Mouse (Mus musculus) thymus, postnatal 0 days (tissue): ENCODE data around the gene Plcg2. TPM values are rescaled to one million over a fixed set of nuclear protein-coding genes. Genes with fewer than 3 reads are reported as not detected.

Experiments used
- DNase-seq: peaks from one replicate; pipeline ENCODE4 v3.0.0-alpha.2; 2015; ENCODE audit warnings: low spot score
- polyA plus RNA-seq: library from polyadenylated mRNA; unstranded; fragments of >200 nt; fragmentation: Nextera tagmentation; extraction: Ambion mirVana; gene quantifications from 2 replicates; pipeline ENCODE4 v1.2.1, GENCODE M21; 2015

Gene Plcg2
- polyA plus RNA-seq, 1 experiment from 2014 or later = 8.4 TPM

- DNase-seq = no peak
Measured at GRCm38 (mm10) chr8:117484731-117485130, 13.4 kb upstream of the Plcg2 start.

GRCm38 (mm10) chr8:117485316-117485715, 12.8 kb upstream of the Plcg2 start:
- no peak for DNase-seq

DNA sequence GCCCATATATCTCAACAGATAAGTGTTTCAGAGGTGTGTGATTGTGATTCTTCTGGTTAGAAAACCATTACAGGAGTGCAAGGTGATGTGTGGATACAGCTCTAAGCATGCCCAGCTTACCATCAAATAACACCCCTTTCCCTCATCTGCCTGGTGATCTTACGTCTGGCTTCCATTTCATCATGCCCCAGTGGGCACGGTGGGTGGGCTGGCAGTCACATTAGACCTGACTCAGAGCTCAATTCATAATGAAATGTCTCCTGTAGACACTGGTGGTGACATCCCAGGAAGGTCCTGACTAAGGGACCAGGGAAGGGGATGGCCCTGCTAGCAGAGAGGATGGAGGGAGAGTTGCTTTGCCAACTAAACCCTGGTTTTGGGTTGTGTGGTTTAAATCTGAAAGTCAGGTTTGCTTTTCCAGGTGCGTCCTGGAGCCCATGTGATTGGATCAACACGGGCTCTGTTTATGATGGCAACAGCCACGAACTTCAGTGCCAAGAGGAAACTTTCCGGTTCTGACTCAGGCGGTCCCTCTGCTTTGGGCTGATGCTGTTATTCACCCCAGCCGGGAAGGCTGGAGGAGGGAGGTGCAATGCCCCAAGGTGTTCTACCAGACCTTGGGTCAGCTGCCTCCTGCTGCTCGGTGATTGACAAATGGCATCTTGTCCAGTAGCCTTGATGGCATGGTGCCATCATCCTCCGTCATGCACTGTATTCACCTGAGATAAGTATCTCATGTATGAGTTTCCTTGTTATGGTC, 9.7 kb upstream of the Plcg2 start:
- no peak for DNase-seq

- no peak for DNase-seq
Measured at GRCm38 (mm10) chr8:117493543-117493942, 4.5 kb upstream of the Plcg2 start.

- DNase-seq = no peak
Measured at GRCm38 (mm10) chr8:117494874-117495273, 3.2 kb upstream of the Plcg2 start.

DNA sequence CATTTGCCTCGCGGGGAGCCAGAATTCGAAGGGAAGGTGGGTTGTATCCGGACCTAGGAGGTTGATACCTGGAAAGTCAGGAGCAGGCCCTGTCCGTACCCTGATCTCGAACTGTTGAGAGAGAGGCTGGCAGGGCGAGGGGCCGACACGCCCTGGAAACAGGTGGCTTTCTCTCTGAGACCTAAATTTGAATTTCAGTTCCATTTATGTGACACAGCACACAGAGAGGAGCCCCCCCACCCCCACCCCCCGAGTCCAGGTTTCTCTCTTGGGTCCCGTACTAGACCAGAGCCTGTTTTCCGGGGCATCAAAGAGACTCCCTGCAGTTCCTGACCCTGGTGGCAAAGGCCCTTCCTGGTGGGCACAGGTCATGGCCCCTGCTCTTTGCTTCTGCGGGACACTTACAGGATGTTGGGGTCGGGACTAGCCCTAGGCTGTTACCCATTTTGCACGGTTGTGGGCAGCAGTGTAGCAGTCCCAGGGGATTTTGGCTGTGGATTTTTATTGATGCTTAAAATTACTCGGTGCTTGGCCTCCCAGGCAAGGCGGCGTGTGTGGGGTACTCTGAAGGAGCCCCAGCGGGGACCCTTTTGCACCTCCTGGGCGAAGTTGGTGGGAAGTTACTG, 937 bp downstream of the Plcg2 start:
- DNase-seq = peak; percentile 43

DNA sequence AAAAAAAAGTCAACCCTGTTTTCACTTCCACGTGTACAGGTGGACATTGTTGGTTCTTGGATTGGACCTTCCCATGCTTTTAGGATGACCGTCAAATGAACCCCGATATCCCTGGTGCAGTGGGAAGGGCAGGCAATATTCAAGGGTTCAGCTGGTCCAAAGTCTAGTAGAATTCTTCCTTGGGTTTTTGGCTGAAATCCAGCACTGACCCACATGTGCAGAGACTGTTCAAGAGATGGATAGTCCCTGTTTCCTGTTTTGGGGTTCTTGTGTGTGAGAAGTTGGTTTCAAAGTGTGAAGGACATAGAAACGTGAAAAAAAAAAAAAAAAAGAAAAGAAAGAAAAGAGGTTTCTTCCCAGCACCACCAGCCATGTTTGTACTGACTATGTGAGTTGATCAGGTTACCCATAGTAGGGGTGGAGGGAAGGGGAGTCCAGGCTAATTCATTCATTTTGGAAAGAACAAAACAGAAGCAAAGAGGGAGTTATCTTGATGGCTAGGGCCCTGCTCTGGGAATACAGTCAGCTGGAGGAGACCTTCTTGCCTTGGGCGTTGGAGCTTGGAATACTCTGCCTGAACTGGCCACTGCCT, 2.2 kb downstream of the Plcg2 start:
- no peak for DNase-seq

GRCm38 (mm10) chr8:117501323-117501722, 3.2 kb downstream of the Plcg2 start:
- no peak for DNase-seq

DNA sequence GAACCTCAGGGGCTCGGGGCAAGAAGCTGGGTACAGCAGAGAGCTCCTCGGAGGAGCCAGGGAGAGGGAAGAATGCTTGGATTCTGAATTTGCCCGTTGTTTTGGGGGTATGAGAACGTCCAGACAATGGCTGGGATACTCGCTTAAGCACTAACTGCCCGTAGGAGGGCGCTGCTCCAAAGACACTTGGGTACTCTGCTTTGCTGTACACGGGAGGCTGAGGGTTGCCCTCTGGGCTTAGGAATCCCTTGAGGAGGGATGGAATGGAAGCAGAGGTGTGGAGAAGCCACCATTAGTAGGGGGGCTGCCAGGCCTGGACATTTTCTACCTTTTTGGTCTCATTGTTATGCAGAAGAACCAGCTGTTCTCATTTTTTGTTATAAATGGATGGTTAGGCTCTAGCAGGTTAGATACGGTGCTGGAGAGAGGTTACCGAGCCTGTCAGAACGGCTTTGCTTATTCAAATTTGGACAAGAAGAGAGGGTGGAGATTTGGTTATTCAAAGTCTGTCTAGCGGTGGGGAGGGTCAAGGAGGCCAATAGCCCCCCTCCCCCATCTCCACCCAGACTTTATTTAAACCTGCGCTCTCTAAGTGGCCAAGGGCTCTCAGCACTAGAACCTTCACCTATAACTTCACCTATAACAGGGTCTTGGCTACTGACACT, 5.4 kb downstream of the Plcg2 start:
- DNase-seq = no peak

- DNase-seq = no peak
Measured at GRCm38 (mm10) chr8:117507703-117508102, 9.6 kb downstream of the Plcg2 start.

DNA sequence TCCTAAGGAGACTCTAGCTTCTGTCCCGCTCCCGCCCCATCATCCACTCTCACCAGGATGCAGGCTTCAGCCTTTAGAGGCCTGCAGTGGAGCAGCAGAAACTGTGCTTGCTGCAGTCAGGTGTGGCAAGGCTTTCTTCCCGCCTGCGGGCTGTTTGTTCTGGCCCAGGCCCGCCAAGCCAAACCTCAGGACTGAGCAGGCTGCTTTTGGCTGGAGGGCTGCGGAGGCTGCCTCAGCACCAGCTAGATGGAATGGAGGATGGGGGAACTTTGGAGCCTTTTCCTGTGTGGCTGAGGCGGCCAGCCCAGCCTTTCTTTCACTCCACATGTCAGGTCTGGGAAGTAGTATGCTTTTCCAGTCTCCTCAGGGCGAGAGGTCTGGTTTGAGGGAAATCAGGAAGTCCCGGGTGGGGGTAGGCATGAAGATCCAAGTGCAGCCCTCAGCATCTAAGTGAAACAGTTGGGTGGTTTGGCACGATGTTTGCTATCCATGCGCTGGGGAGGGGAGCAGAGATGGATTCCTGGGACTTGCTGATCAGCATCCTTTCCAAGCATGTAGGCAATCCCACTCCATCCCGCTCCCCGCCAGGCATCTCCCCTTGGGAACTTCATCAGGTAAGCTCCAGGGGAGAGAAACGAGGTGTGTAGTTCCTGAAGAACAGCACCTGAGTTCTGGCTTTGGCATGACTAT, 18.9 kb downstream of the Plcg2 start:
- DNase-seq = no peak

- no peak for DNase-seq
Measured at GRCm38 (mm10) chr8:117517861-117518260, 19.8 kb downstream of the Plcg2 start.

DNA sequence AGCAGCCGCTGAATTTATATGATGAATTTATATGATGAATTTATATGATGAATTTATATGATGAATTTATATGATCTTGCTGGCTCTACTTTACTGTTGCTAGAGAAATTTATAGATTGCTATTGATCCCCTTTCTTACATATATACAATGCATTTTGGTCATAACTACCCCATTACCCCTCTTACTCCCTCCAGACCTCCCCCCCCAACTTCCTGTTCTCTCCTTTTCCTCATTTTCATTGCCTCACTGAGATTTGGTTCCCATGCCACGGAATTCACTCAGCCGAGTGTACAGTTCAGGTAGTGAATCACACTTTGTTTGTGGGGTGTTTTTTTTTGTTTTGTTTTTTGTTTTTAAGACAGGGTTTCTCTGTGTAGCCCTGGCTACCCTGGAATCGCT, 20.8 kb downstream of the Plcg2 start:
- no peak for DNase-seq

GRCm38 (mm10) chr8:117526185-117526584, 28.1 kb downstream of the Plcg2 start:
- DNase-seq = no peak

DNA sequence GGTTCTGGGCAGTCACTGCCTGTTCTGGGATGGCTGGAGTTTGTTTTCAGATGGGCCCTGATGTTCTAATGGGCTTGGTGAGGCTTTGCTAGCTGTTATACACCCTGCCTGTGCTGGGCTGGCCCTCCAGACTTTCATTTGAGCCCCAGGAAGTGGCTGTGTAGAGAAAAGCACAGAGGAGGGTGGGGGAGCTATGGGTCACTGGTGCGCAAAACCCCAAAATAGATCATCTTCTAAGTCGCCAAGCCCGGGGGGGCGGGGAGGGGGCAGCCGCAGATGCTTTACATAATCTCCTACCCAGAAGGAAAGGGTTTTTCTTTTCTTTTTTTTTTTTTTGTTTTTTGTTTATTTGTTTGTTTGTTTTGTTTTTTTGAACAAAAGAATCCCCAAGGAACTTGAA, 29.9 kb downstream of the Plcg2 start:
- no peak for DNase-seq

GRCm38 (mm10) chr8:117529177-117529576, 31.1 kb downstream of the Plcg2 start:
- DNase-seq = peak; percentile 50

- peak; percentile 80 for DNase-seq
Measured at GRCm38 (mm10) chr8:117532381-117532972, 34.4 kb downstream of the Plcg2 start.

- peak; percentile 41 for DNase-seq
Measured at GRCm38 (mm10) chr8:117536862-117537261, 38.8 kb downstream of the Plcg2 start.

- DNase-seq = no peak
Measured at GRCm38 (mm10) chr8:117537751-117538150, 39.7 kb downstream of the Plcg2 start.

GRCm38 (mm10) chr8:117542951-117543350, 44.9 kb downstream of the Plcg2 start:
- DNase-seq = no peak

DNA sequence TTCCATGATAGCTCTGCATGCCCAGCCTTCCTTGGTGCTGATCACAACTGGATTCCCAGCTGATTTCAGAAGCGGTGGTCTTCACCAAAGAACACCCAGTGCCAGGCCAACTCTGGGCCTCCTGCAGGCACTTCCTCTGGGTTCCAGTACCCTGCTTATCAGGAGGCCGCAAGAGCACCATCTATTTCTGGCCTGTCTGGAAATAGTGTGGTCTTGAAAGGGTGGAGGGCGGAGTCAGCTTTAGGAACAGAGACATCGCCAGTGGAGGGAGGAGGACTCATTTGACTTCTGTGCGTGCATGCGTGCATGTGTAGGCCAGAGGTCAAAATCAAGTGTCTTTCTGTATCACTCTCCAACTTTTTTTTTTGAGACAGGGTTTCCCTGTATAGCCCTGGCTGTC, 45.7 kb downstream of the Plcg2 start:
- DNase-seq = no peak
